Mouse (Mus musculus): ENCODE measurements around the gene Pirt. TPM values are rescaled to one million over a fixed set of nuclear protein-coding genes. Genes with fewer than 3 reads are reported as not detected.
A peak's percentile ranks its signal among the peaks of the same experiment; 100 is the strongest.

Pirt gene
- 0.07 and 0.10 TPM in 2 replicates for polyA plus RNA-seq (2012; rRNA removed)

DNA sequence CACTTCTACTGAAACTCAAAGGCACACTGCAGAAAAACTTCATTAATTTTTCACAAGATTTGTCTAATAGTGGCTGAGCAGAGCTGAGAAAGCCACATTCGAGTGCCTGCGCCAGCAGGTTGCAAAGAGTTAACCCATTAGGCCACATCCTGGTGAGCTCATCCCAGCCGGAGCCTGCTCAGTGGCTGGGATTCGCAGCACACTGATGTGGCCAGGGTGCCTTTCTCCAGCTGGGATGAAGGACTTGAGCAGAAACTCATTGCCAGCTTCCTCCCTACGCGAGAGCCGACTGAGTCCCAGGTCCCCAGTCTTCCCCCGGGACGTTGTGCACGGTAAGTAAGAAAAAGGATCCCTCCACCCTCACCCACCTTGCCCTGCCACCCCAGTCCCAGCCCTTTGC, at the start of gene Pirt:
Gene Pirt, plus strand, starts transcription at position 171 of the 400 bp plus-strand sequence.
- no peak for TF ChIP-seq POLR2A (IDR thresholded peaks at IDR 0.05; ENCODE audit: borderline replicate concordance, extremely low read depth, low read depth, low read length)
- TF ChIP-seq CTCF (IDR thresholded peaks at IDR 0.05; ENCODE audit: insufficient read depth, low read length): no peak
- H3K4me3 ChIP-seq (replicated peaks; ENCODE audit: extremely low read depth, low read depth, low read length): no peak within 1 kb of the TSS
- no peaks in the 10 kb centered on the region for H3K4me1 ChIP-seq (ENCODE audit: control insufficient read depth, insufficient read depth, low read length)
- DNase-seq: no peak
- 41% methylated on average over 10 of the region's 10 CpGs for WGBS

DNA sequence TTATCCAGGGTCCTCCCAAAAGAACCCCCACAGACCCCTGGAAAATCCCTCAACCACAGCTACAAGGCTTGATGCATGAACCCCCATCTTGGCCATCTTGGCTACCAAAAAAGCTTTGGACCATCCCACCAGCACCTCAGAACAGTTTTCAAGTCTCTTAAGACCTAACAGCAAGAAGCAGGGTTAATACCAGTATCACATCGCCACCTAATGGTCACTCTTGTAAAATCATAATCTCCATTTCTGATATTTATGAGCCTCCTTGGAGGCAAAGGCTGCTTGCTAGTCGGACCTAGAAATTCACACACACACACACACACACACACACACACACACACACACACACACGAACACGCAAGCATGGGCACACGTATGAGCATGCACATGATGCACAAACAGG, 40.1 kb upstream of the Pirt start:
- no peak for DNase-seq
- WGBS: 6% methylated on average over 5 of the region's 5 CpGs
- Histone ChIP-seq H3K4me3 (replicated peaks; ENCODE audit: extremely low read depth, low read depth, low read length) (no peak overlapping the region), H3K4me1 (ENCODE audit: control insufficient read depth, insufficient read depth, low read length) (no peaks in the 10 kb centered on the region)
- TF ChIP-seq CTCF (IDR thresholded peaks at IDR 0.05; ENCODE audit: insufficient read depth, low read length): peak; percentile 16; the same call in 1 of the 2 replicates
- no peak for TF ChIP-seq POLR2A (IDR thresholded peaks at IDR 0.05; ENCODE audit: borderline replicate concordance, extremely low read depth, low read depth, low read length)

DNA sequence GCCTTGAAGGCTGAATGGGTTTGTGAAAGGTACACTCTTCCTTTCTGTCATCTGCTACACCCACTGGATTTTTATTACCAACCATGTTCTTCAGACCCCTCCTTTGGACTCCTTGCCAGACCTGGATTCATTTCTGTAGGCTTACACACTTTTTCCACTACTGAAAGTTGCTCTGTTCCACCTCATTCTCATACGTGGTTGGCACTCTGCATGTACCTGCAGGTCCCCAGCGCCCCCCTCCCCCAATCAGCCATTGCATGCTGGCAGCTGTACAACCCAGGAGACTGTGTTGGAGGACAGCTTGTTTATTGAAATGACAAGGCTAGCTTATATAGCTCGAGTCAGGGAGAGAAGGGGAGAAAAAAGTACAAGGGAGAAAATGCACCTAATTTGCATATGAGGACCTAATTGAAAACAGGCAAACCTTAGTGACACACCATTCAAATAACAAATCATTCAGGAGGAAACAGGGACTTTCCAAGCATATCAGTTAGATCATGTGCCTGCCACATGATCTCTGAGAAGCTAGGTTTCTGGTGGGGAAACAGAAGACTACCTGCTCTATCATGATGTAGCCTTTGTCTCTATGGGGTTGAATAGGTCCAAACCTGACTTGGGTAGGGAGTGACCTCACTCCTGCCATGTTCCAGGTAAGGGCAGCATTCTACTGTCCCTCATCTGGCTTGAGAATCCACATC, 38.9 kb upstream of the Pirt start:
- Histone ChIP-seq H3K4me1 (ENCODE audit: control insufficient read depth, insufficient read depth, low read length) (no peaks in the 10 kb centered on the region), H3K4me3 (replicated peaks; ENCODE audit: extremely low read depth, low read depth, low read length) (no peak overlapping the region)
- 40% methylated on average over 3 of the region's 3 CpGs for WGBS
- no peak for DNase-seq
- no peak for TF ChIP-seq CTCF (IDR thresholded peaks at IDR 0.05; ENCODE audit: insufficient read depth, low read length)
- no peak for TF ChIP-seq POLR2A (IDR thresholded peaks at IDR 0.05; ENCODE audit: borderline replicate concordance, extremely low read depth, low read depth, low read length)

DNA sequence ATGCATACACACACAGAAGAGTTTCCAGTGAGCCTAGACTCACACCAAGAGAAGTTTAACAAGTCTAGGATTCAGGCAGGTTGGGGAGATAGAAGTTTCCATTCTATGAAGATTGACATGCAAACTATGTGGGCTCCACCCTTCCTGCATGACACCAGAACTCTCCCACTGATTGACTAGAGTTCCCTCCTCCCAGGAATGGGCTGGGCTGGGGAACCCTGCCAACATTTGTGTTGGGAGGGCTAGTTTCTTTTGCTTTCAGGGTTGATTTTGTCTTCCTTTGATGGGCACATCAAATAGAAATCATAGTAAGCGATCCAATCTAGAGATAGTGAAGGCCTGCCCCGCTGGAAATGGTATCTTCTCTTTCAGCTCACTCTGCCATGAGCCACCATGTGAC, 30.5 kb upstream of the Pirt start:
- WGBS: 25% methylated on average over 2 of the region's 2 CpGs
- peaks cover 3% of the 10 kb centered on the region; the same call in 1 of the 2 replicates for H3K4me1 ChIP-seq (ENCODE audit: control insufficient read depth, insufficient read depth, low read length)
- H3K4me3 ChIP-seq (replicated peaks; ENCODE audit: extremely low read depth, low read depth, low read length): no peak overlapping the region
- no peak for TF ChIP-seq CTCF (IDR thresholded peaks at IDR 0.05; ENCODE audit: insufficient read depth, low read length)
- no peak for TF ChIP-seq POLR2A (IDR thresholded peaks at IDR 0.05; ENCODE audit: borderline replicate concordance, extremely low read depth, low read depth, low read length)
- DNase-seq: peak; percentile 7

DNA sequence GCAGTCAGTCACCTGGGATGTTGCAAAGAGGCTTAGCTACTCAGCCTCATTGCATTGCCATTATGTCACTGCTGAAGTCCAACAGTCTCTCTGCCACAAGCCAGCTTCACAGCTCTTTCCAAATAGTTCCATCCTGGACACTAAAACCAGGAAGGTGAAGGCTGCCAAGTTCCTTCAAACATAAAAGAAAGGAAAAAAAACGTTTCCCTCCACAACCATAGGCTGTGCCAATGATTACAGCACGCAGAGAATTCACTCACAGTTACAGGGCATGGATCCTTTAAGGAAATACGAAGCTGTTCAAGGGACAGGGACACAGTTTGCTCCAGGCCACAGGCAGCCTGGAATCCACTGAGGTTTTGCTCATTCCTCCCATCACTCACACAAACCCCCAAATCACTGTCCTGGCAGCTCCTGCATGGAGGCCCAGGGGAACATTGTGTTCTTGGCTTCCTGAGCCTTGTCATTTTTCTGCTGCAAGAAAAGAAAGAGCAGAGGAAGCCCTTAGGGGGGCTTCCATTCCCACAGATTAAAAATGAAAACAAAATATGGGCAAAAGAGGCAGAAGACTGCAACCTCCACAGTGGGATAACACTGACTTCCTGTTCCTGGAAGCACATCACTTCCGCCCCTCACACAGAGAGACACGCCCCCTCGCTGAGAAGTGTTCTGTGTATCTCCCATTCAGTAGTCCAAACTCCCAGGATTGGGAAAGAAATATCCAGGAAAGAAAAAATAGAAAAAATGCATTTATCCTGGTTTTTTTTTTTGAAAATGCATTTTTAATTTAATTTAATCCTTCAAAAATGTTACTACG, 29.3 kb upstream of the Pirt start:
- no peak for TF ChIP-seq CTCF (IDR thresholded peaks at IDR 0.05; ENCODE audit: insufficient read depth, low read length)
- TF ChIP-seq POLR2A (IDR thresholded peaks at IDR 0.05; ENCODE audit: borderline replicate concordance, extremely low read depth, low read depth, low read length): no peak
- DNase-seq: peak; percentile 3

DNA sequence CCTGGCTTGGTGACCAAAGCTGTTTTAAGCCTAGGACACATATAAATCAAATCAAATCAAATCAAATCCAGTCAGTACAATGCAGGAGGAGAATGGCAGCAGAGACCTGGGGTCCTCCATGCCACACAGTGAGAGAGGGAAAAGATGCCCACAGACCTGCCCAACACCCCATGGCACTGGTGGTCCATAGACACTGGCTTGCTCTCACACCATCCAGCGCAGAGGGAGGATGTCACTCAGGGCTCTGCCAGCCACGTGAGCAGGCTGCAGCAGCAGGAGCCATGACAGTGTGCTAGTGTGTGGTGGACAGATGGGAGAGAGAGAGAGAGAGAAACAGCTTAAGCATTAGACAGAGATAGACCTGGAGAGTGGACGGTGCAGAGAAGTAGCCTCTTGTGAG, 19.2 kb upstream of the Pirt start:
- DNase-seq: no peak
- TF ChIP-seq POLR2A (IDR thresholded peaks at IDR 0.05; ENCODE audit: borderline replicate concordance, extremely low read depth, low read depth, low read length) (no peak), CTCF (IDR thresholded peaks at IDR 0.05; ENCODE audit: insufficient read depth, low read length) (no peak)
- H3K4me1 ChIP-seq (ENCODE audit: control insufficient read depth, insufficient read depth, low read length): no peaks in the 10 kb centered on the region
- H3K4me3 ChIP-seq (replicated peaks; ENCODE audit: extremely low read depth, low read depth, low read length): no peak overlapping the region
- 82% methylated on average over 3 of the region's 3 CpGs for WGBS

More for the DNA sequence above, 29.3 kb upstream of the Pirt start:
- 50% methylated on average over 7 of the region's 7 CpGs for WGBS
- Histone ChIP-seq H3K4me3 (replicated peaks; ENCODE audit: extremely low read depth, low read depth, low read length) (no peak overlapping the region), H3K4me1 (ENCODE audit: control insufficient read depth, insufficient read depth, low read length) (peaks cover 3% of the 10 kb centered on the region; the same call in 1 of the 2 replicates)

DNA sequence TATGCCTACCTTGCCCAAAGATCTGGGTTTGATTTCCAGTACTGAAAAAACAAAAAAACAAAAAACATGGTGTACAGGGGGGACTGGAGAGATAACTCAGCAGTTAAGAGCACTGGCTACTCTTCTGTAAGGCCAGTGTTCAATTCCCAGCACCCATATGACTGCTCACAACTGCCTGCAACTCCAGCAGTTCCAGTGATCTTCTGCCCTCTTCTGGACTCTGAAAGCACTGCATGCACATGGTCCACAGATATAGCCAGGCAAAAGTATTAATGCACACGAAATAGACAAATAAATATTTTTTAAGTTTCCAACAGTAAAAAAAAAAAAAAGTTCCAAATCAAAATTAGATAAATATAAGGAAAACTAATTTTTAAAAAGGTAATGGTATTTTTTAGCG, 13.0 kb upstream of the Pirt start:
- Histone ChIP-seq H3K4me1 (ENCODE audit: control insufficient read depth, insufficient read depth, low read length) (no peaks in the 10 kb centered on the region), H3K4me3 (replicated peaks; ENCODE audit: extremely low read depth, low read depth, low read length) (no peak overlapping the region)
- no peak for DNase-seq
- 87% methylated on average over 2 of the region's 2 CpGs for WGBS
- TF ChIP-seq POLR2A (IDR thresholded peaks at IDR 0.05; ENCODE audit: borderline replicate concordance, extremely low read depth, low read depth, low read length) (no peak), CTCF (IDR thresholded peaks at IDR 0.05; ENCODE audit: insufficient read depth, low read length) (no peak)

DNA sequence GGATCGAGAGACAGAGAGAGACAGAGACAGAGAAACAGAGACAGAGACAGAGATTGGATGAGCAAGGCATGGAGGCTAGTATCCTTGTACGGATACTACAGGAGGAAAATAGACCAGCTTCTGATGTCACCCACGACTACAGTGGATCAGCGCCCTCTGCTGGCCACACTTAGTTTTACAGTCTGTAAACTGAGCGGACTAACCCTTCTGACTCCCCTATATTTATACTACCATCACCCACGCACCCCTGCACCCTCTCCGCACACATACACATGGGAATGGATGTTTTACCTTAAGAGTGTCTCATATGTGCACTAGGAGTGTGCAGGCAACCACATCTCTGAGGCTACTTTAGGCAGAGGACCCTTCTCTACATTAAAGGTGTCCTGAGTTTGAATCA, 12.4 kb upstream of the Pirt start:
- WGBS: 10% methylated on average over 7 of the region's 7 CpGs
- peak; percentile 59 for DNase-seq

DNA sequence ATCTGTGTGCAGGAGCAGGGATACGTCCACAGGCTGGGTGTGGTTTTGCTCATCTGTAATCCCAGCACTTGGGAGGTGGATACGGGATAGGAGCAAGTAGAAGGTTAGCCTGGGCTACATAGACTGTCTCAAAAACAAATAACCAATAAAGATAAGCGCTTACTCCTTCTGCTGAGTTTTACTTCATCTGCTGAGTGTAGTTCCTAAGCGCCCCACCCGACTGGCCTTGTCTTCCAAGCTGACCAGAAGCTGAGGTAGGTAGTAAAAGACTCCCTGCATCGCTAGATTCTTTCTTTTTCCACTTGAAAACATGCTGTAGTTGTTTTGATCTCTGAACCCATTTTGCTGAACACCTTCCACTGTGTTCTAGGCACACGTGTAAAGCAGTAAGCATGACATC, 9.0 kb upstream of the Pirt start:
- TF ChIP-seq POLR2A (IDR thresholded peaks at IDR 0.05; ENCODE audit: borderline replicate concordance, extremely low read depth, low read depth, low read length) (no peak), CTCF (IDR thresholded peaks at IDR 0.05; ENCODE audit: insufficient read depth, low read length) (no peak)
- DNase-seq: no peak
- WGBS: 86% methylated on average over 7 of the region's 7 CpGs
- H3K4me3 ChIP-seq (replicated peaks; ENCODE audit: extremely low read depth, low read depth, low read length): no peak overlapping the region
- H3K4me1 ChIP-seq (ENCODE audit: control insufficient read depth, insufficient read depth, low read length): no peaks in the 10 kb centered on the region

More for the DNA sequence above, 12.4 kb upstream of the Pirt start:
- Histone ChIP-seq H3K4me3 (replicated peaks; ENCODE audit: extremely low read depth, low read depth, low read length) (no peak overlapping the region), H3K4me1 (ENCODE audit: control insufficient read depth, insufficient read depth, low read length) (no peaks in the 10 kb centered on the region)
- TF ChIP-seq CTCF (IDR thresholded peaks at IDR 0.05; ENCODE audit: insufficient read depth, low read length): peak; percentile 74
- TF ChIP-seq POLR2A (IDR thresholded peaks at IDR 0.05; ENCODE audit: borderline replicate concordance, extremely low read depth, low read depth, low read length): no peak
